Mouse (Mus musculus) heart, embryonic 14.5 days (tissue): Measurements from ENCODE around the gene Ptprf. TPM values are rescaled to one million over a fixed set of nuclear protein-coding genes. Genes with fewer than 3 reads are reported as not detected.
A peak's percentile ranks its signal among the peaks of the same experiment; 100 is the strongest.

Experiments
- ATAC-seq: fragments of 200-750 bp; cut with Nextera tagmentation; 2 replicates; pipeline ENCODE4 v1.8.0; 2017; ENCODE audit warnings: low read depth, moderate TSS enrichment; ENCODE audit not compliant: insufficient number of reproducible peaks, insufficient read depth, low FRiP score
- H3K27ac ChIP-seq, 2 experiments: fragments of 200-500 bp in 1 of 2; fragments of 300-500 bp in 1 of 2; sonication (generic) in 1 of 2; replicated peaks in 1 of 2; 2 replicates each; pipeline ENCODE4 v1.5.1; 2012 to 2014; ENCODE audit warnings: low read depth in 2 of 2, low read length in 2 of 2, control low read depth in 1 of 2, mild to moderate bottlenecking in 1 of 2, mixed read lengths in 1 of 2; ENCODE audit not compliant: control insufficient read depth in 1 of 2, insufficient read depth in 1 of 2
- H3K27me3 ChIP-seq: fragments of 300-500 bp; sonication (generic); 2 replicates; pipeline ENCODE4 v1.6.1; 2014; ENCODE audit warnings: mild to moderate bottlenecking, low read length, control low read depth; ENCODE audit not compliant: control insufficient read depth, insufficient read depth
- H3K36me3 ChIP-seq: fragments of 300-500 bp; sonication (generic); 2 replicates; pipeline ENCODE4 v1.6.1; 2014; ENCODE audit warnings: mild to moderate bottlenecking, control low read depth, low read length, mixed read lengths; ENCODE audit not compliant: control insufficient read depth, insufficient read depth
- H3K4me1 ChIP-seq, 2 experiments: fragments of 200-500 bp in 1 of 2; fragments of 300-500 bp in 1 of 2; sonication (generic) in 1 of 2; 2 replicates each; pipeline ENCODE4 v1.6.1; 2012 to 2014; ENCODE audit warnings: low read length in 2 of 2, control low read depth in 1 of 2, mixed read lengths in 1 of 2; ENCODE audit not compliant: control insufficient read depth in 2 of 2, insufficient read depth in 2 of 2
- H3K4me2 ChIP-seq: fragments of 300-500 bp; sonication (generic); 2 replicates; pipeline ENCODE4 v1.6.1; 2014; ENCODE audit warnings: mild to moderate bottlenecking, low read length
- H3K4me3 ChIP-seq, 2 experiments: fragments of 200-500 bp in 1 of 2; fragments of 300-500 bp in 1 of 2; sonication (generic) in 1 of 2; 2 replicates each; pipeline ENCODE4 v1.5.1; 2012 to 2014; ENCODE audit warnings: low read length in 2 of 2, mild to moderate bottlenecking in 2 of 2, control low read depth in 1 of 2, low read depth in 1 of 2, moderate library complexity in 1 of 2; ENCODE audit not compliant: control insufficient read depth in 1 of 2, insufficient read depth in 1 of 2
- H3K9ac ChIP-seq: fragments of 300-500 bp; sonication (generic); 2 replicates; pipeline ENCODE4 v1.6.1; 2014; ENCODE audit warnings: mild to moderate bottlenecking, low read length
- H3K9me3 ChIP-seq: fragments of 300-500 bp; sonication (generic); 2 replicates; pipeline ENCODE4 v1.6.1; 2016; ENCODE audit warnings: low read length, control low read depth; ENCODE audit not compliant: control insufficient read depth
- WGBS: fragments of 180-500 bp; shearing (Covaris S2); extraction: QIAGEN DNeasy Blood & Tissue Kit; methylation state at CpG from one replicate; pipeline ENCODE4 v1.1.7; 2014; 5-methylcytosine and 5-hydroxymethylcytosine counted together
- polyA plus RNA-seq: library from polyadenylated mRNA; unstranded; fragments of >200 nt; fragmentation: Nextera tagmentation; extraction: Ambion mirVana; gene quantifications from 2 replicates; pipeline ENCODE4 v1.2.1, GENCODE M21; 2014

Ptprf gene
- polyA plus RNA-seq, 1 experiment from 2014 or later = 19.7 TPM

DNA sequence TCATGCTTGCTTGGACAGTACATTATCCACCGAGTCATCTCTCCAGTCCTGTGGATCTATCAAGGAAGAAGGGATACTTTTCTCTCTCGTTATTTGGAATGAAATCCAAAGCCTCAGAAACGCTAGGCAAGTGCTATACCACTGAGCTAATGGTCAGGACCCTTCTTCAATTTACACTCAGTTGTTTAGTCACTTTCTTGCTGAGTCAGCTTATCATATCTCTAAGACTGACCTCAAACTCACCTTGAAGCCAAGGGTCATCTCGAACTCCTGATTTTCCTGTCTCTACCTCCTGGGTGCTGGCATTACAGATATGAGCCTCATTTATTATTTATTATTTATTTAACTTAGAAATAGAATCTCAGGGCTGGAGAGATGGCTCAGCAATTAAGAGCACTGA is 25.5 kb upstream of the Ptprf start:
- Histone ChIP-seq H3K27me3 (no peaks in the 10 kb centered on the region), H3K4me2 (no peak overlapping the region), H3K9me3 (no peaks in the 10 kb centered on the region), H3K27ac (no peak overlapping the region), H3K4me3 (no peak overlapping the region), H3K4me1 (peaks cover 5 to 6% of the 10 kb centered on the region in 2 experiments; a peak in 3 of 4 replicates), H3K9ac (no peak overlapping the region), H3K36me3 (no peaks in the 10 kb centered on the region)
- WGBS = 78% methylated on average over 4 of the region's 4 CpGs
- ATAC-seq = no peak

DNA sequence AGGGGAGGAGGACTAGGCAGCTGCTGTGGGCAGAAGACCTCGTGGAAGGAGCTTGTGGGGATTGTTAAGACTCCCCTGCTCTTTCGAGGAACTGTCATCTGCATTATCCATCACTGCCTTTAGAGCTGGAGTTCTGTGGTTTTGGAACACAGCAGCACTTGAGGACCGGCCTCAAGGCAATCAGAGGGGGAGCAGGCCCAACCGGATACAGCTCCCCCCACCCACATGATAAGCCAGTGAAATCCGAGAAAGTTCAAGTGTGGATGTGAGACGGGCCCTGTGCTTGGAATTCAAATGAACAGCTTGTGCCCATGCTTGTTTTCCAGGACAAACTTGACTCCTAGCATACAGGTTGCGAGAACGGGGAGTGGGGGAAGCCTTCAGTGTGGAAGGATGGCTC is 24.1 kb upstream of the Ptprf start:
- no peak overlapping the region for H3K9ac ChIP-seq
- WGBS = 18% methylated on average over 8 of the region's 8 CpGs
- H3K4me1 ChIP-seq = peaks cover 5 to 6% of the 10 kb centered on the region in 2 experiments; a peak in 3 of 4 replicates
- H3K27me3 ChIP-seq = no peaks in the 10 kb centered on the region
- no peak overlapping the region for H3K4me3 ChIP-seq
- ATAC-seq = peak; percentile 46; the same call in 1 of the 2 replicates
- H3K36me3 ChIP-seq = no peaks in the 10 kb centered on the region
- no peak overlapping the region for H3K27ac ChIP-seq
- no peaks in the 10 kb centered on the region for H3K9me3 ChIP-seq
- no peak overlapping the region for H3K4me2 ChIP-seq

GRCm38 (mm10) chr4:118310461-118310860 is 19.3 kb upstream of the Ptprf start:
- Histone ChIP-seq H3K4me2 (no peak overlapping the region), H3K4me3 (no peak overlapping the region), H3K9ac (no peak overlapping the region), H3K27me3 (no peaks in the 10 kb centered on the region), H3K36me3 (no peaks in the 10 kb centered on the region), H3K9me3 (no peaks in the 10 kb centered on the region), H3K27ac (no peak overlapping the region), H3K4me1 (peaks cover 3 to 5% of the 10 kb centered on the region in 2 experiments; a peak in 3 of 4 replicates)
- WGBS = 77% methylated on average over 1 of the region's 1 CpGs
- no peak for ATAC-seq

DNA sequence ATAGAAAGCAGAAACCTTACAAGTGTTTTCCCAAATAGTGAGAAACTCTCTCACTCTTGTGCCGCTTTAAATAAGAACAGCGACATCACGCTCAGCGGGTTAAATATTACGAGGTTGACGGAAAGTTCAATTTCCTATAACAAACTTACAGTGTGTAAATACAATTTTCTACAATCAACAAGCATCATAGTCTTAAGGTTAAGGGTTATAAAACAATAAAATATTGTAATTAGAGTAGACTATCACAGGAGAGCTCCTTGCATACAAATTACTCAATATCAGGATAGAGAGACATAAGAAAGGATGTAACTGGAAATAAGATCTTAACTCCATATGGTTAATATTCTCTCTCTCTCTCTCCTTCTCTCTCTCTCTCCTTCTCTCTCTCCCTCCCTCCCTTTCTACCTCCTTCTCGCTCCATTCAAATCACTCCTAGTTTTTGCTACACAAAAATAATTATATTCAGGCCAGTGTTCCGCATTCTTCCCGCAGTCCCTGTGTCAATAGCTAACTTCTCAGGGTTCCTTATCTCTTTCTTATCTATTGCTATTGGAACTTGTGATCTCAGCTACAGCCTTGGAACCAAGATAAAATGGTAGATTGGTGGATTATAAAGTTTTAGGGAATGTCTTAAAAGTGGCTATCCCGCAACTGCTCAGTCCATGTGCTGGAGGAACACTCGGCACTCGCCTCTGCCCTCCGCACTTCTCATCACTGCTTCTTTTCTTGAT is 16.5 kb upstream of the Ptprf start:
- no peaks in the 10 kb centered on the region for H3K4me1 ChIP-seq
- WGBS = 86% methylated on average over 13 of the region's 13 CpGs
- no peaks in the 10 kb centered on the region for H3K9me3 ChIP-seq
- ATAC-seq = no peak
- H3K27ac ChIP-seq = no peak overlapping the region
- H3K9ac ChIP-seq = no peak overlapping the region
- no peaks in the 10 kb centered on the region for H3K36me3 ChIP-seq
- H3K27me3 ChIP-seq = no peaks in the 10 kb centered on the region
- no peak overlapping the region for H3K4me2 ChIP-seq
- H3K4me3 ChIP-seq = no peak overlapping the region

GRCm38 (mm10) chr4:118306113-118306696 is 15.0 kb upstream of the Ptprf start:
- Histone ChIP-seq H3K36me3 (no peaks in the 10 kb centered on the region), H3K4me2 (no peak overlapping the region), H3K27ac (no peak overlapping the region), H3K4me3 (no peak overlapping the region), H3K9me3 (no peaks in the 10 kb centered on the region), H3K9ac (no peak overlapping the region), H3K27me3 (no peaks in the 10 kb centered on the region), H3K4me1 (no peaks in the 10 kb centered on the region)
- WGBS = 77% methylated on average over 21 of the region's 21 CpGs
- no peak for ATAC-seq

- ATAC-seq = no peak
- H3K27me3 ChIP-seq = no peaks in the 10 kb centered on the region
- no peaks in the 10 kb centered on the region for H3K36me3 ChIP-seq
- H3K9ac ChIP-seq = no peak overlapping the region
- H3K9me3 ChIP-seq = no peaks in the 10 kb centered on the region
- no peaks in the 10 kb centered on the region for H3K4me1 ChIP-seq
- H3K4me3 ChIP-seq = no peak overlapping the region
- H3K4me2 ChIP-seq = no peak overlapping the region
- 59% methylated on average over 4 of the region's 4 CpGs for WGBS
- no peak overlapping the region for H3K27ac ChIP-seq
Observed at GRCm38 (mm10) chr4:118304984-118305383, 13.8 kb upstream of the Ptprf start.

DNA sequence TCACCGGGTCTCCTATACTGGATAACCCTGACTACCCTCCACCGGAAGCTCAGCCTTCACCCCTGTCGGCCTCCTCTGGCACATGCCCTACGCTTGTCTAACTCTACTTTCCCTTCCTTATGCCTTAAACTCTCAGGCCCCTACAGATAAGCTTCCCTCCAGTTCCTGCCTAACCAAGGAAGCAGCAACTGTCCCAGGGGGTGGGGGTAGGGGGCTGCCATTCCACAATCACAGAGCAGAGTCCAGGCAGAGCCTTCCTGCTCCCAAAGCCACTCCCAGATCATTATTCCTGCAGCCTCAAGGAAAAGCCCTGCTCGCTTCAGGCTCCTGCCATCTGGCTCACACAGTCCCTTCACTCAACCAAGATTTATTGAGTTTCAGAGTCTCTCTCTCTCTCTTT is 6.6 kb upstream of the Ptprf start:
- peaks cover 11 to 12% of the 10 kb centered on the region in 2 experiments; a peak in 3 of 4 replicates for H3K4me1 ChIP-seq
- peaks cover 3% of the 10 kb centered on the region; the same call in 1 of the 2 replicates for H3K27me3 ChIP-seq
- no peak overlapping the region for H3K9ac ChIP-seq
- 18% methylated on average over 5 of the region's 5 CpGs for WGBS
- peak; percentile 45; the same call in 1 of the 2 replicates for ATAC-seq
- H3K36me3 ChIP-seq = no peaks in the 10 kb centered on the region
- H3K9me3 ChIP-seq = no peaks in the 10 kb centered on the region
- H3K27ac ChIP-seq = peak overlapping the region in 1 of 2 experiments; percentile 33; a peak in 1 of 4 replicates
- H3K4me3 ChIP-seq = no peak overlapping the region
- H3K4me2 ChIP-seq = 0 out of 2 replicates have a peak overlapping the region, but pooled peaks have one; percentile 13
